Mouse (Mus musculus) liver, embryonic 13.5 days (tissue): Measurements from ENCODE around the gene Hoxd10. TPM values are rescaled to one million over a fixed set of nuclear protein-coding genes. Genes with fewer than 3 reads are reported as not detected.

Source experiments
- ATAC-seq: fragments of 200-750 bp; cut with Nextera tagmentation; 2 replicates; pipeline ENCODE4 v1.8.0; 2017; ENCODE audit warnings: low read depth, mild to moderate bottlenecking, moderate number of reproducible peaks, moderate library complexity
- DNase-seq: peaks from one replicate; pipeline ENCODE4 v3.0.0; 2022
- H3K27ac ChIP-seq: fragments of 300-500 bp; sonication (generic); 2 replicates; pipeline ENCODE4 v1.5.1; 2015; ENCODE audit warnings: moderate library complexity, mild to moderate bottlenecking, inconsistent platforms
- H3K27me3 ChIP-seq: fragments of 300-500 bp; sonication (generic); 2 replicates; pipeline ENCODE4 v1.6.1; 2015; ENCODE audit warnings: mild to moderate bottlenecking, inconsistent platforms
- H3K36me3 ChIP-seq: fragments of 300-500 bp; sonication (generic); 2 replicates; pipeline ENCODE4 v1.6.1; 2015; ENCODE audit warnings: mild to moderate bottlenecking, inconsistent platforms
- H3K4me1 ChIP-seq: fragments of 300-500 bp; sonication (generic); replicated peaks from 2 replicates; pipeline ENCODE4 v1.6.1; 2015; ENCODE audit warnings: inconsistent platforms
- H3K4me2 ChIP-seq: fragments of 300-500 bp; sonication (generic); 2 replicates; pipeline ENCODE4 v1.6.1; 2015; ENCODE audit warnings: inconsistent platforms, mild to moderate bottlenecking, moderate library complexity
- H3K4me3 ChIP-seq: fragments of 300-500 bp; sonication (generic); replicated peaks from 2 replicates; pipeline ENCODE4 v1.5.1; 2015; ENCODE audit warnings: mild to moderate bottlenecking, inconsistent platforms
- H3K9ac ChIP-seq: fragments of 300-500 bp; sonication (generic); 2 replicates; pipeline ENCODE4 v1.6.1; 2015; ENCODE audit warnings: mild to moderate bottlenecking, inconsistent platforms
- H3K9me3 ChIP-seq: fragments of 300-500 bp; sonication (generic); replicated peaks from 2 replicates; pipeline ENCODE4 v1.6.1; 2016; ENCODE audit warnings: inconsistent platforms
- WGBS: fragments of 180-500 bp; shearing (Covaris S2); methylation state at CpG from one replicate; pipeline ENCODE4 v1.1.7; 2015; ENCODE audit not compliant: insufficient replicate concordance; 5-methylcytosine and 5-hydroxymethylcytosine counted together
- polyA plus RNA-seq: library from polyadenylated mRNA; unstranded; fragments of >200 nt; fragmentation: Nextera tagmentation; extraction: Ambion mirVana; gene quantifications from 2 replicates; pipeline ENCODE4 v1.2.1, GENCODE M21; 2015

The Hoxd10 gene
- polyA plus RNA-seq, 1 experiment from 2014 or later = not detected

- H3K9ac ChIP-seq = no peak overlapping the region
- H3K4me2 ChIP-seq = no peak overlapping the region
- H3K27me3 ChIP-seq = peaks cover 100% of the 10 kb centered on the region
- ATAC-seq = no peak
- no peaks in the 10 kb centered on the region for H3K36me3 ChIP-seq
- 13% methylated on average over 22 of the region's 22 CpGs for WGBS
- H3K4me1 ChIP-seq = peaks cover 20% of the 10 kb centered on the region
- DNase-seq = no peak
- no peak overlapping the region for H3K27ac ChIP-seq
- H3K4me3 ChIP-seq = no peak overlapping the region
- H3K9me3 ChIP-seq = no peaks in the 10 kb centered on the region
These were observed 8.9 kb downstream of the Hoxd10 start for GRCm38 (mm10) chr2:74700546-74701112.

DNA sequence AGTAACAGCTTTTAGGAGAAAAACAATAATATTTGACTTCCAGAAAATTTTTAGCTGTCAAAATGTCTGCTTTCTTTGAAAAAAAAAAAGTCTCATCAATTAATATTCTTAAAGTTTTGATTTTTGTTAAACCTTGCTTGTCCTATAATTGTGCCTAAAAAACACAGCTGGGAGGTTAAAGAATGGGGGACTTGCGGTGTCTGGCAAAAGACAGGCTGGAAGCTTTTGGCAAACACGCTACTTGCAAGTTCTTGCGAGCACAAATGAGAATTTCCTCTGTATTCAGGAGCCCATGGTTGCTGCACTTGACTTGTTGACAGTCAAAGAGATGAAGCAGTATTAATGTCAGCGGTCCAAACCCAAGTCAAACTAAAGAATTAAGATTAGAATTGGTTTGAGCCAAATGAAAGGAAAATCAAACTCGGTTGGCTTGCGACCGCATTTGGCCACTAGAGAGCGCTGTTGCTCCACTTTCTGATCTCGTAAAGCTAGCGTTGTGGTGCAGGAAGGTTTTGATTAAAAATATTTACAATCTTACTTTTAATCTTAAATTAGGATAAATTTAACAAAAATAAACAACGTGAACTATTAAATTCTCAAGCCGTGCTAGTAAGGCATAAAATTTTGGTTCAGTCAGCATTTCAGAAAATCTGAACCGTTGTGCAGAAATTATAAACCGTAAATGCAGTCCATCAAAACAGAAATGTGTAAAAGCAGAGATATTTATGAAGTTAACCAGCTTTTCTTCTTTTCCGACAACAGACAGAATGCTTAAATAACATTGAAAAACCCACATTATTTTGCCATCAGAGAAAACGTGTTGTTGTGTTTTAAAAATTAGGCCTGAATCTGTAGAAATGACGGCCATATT lies 10.5 kb downstream of the Hoxd10 start:
- no peak overlapping the region for H3K27ac ChIP-seq
- peak; percentile 17 for DNase-seq

GRCm38 (mm10) chr2:74702820-74703219 lies 11.1 kb downstream of the Hoxd10 start:
- no peak overlapping the region for H3K9ac ChIP-seq
- H3K27me3 ChIP-seq = peaks cover 99% of the 10 kb centered on the region
- H3K4me1 ChIP-seq = peaks cover 20% of the 10 kb centered on the region
- no peak for DNase-seq
- no peak overlapping the region for H3K4me2 ChIP-seq
- no peaks in the 10 kb centered on the region for H3K9me3 ChIP-seq
- H3K4me3 ChIP-seq = no peak overlapping the region
- 26% methylated on average over 6 of the region's 6 CpGs for WGBS
- no peaks in the 10 kb centered on the region for H3K36me3 ChIP-seq
- no peak for ATAC-seq
- no peak overlapping the region for H3K27ac ChIP-seq

More for the DNA sequence above, 10.5 kb downstream of the Hoxd10 start:
- Histone ChIP-seq H3K36me3 (no peaks in the 10 kb centered on the region), H3K9ac (no peak overlapping the region), H3K4me1 (peaks cover 22% of the 10 kb centered on the region), H3K4me2 (no peak overlapping the region), H3K27me3 (peaks cover 99% of the 10 kb centered on the region), H3K4me3 (no peak overlapping the region), H3K9me3 (no peaks in the 10 kb centered on the region)
- ATAC-seq = no peak
- WGBS = 14% methylated on average over 17 of the region's 17 CpGs

DNA sequence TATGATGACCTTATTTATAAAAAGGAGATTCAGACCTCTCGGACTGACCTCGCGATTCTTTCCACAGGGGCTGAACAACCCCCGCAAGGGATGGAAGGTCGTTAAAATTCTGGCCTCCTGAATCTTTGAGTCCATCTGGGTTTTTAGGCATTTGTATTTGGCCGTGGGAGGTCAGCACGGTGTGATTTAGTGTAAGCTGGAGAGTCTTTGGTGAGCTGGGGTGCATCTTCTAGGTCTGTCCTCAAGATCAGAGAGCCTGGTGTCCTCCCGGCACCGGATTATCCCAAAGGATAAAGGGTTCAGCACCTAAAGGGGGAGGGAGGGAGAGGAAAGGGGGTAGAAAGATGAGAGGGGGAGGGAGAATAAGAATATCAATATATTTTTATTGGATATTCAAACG lies 11.6 kb downstream of the Hoxd10 start:
- peaks cover 99% of the 10 kb centered on the region for H3K27me3 ChIP-seq
- no peaks in the 10 kb centered on the region for H3K36me3 ChIP-seq
- no peak overlapping the region for H3K4me2 ChIP-seq
- H3K4me1 ChIP-seq = peaks cover 15% of the 10 kb centered on the region
- no peak overlapping the region for H3K4me3 ChIP-seq
- no peaks in the 10 kb centered on the region for H3K9me3 ChIP-seq
- ATAC-seq (no peak), DNase-seq (no peak)
- 13% methylated on average over 10 of the region's 10 CpGs for WGBS
- H3K9ac ChIP-seq = no peak overlapping the region
- no peak overlapping the region for H3K27ac ChIP-seq

- ATAC-seq (no peak), DNase-seq (no peak)
- Histone ChIP-seq H3K36me3 (no peaks in the 10 kb centered on the region), H3K27me3 (peaks cover 99% of the 10 kb centered on the region), H3K4me2 (no peak overlapping the region), H3K27ac (no peak overlapping the region), H3K9me3 (no peaks in the 10 kb centered on the region), H3K4me1 (peaks cover 13% of the 10 kb centered on the region), H3K4me3 (no peak overlapping the region), H3K9ac (no peak overlapping the region)
- 5% methylated on average over 26 of the region's 26 CpGs for WGBS
These were observed 12.1 kb downstream of the Hoxd10 start for GRCm38 (mm10) chr2:74703720-74704392.

GRCm38 (mm10) chr2:74704393-74704998 lies 12.8 kb downstream of the Hoxd10 start, which contains the start of gene Hoxd8:
Hoxd8 (plus strand) TSS chr2:74704615.
- Histone ChIP-seq H3K4me2 (peak within 1 kb of the TSS; percentile 61), H3K9ac (no peak within 1 kb of the TSS), H3K4me3 (peak within 1 kb of the TSS; percentile 50), H3K36me3 (no peaks in the 10 kb centered on the region), H3K9me3 (no peaks in the 10 kb centered on the region), H3K4me1 (peaks cover 13% of the 10 kb centered on the region), H3K27ac (no peak within 1 kb of the TSS), H3K27me3 (peaks cover 99% of the 10 kb centered on the region)
- no peak for ATAC-seq
- 2% methylated on average over 37 of the region's 52 CpGs for WGBS
- DNase-seq = no peak

- H3K4me3 ChIP-seq = peak overlapping the region; percentile 50
- peak overlapping the region; percentile 61 for H3K4me2 ChIP-seq
- H3K9me3 ChIP-seq = no peaks in the 10 kb centered on the region
- DNase-seq (no peak), ATAC-seq (no peak)
- H3K36me3 ChIP-seq = no peaks in the 10 kb centered on the region
- H3K27me3 ChIP-seq = peaks cover 99% of the 10 kb centered on the region
- no peak overlapping the region for H3K27ac ChIP-seq
- WGBS = 0% methylated on average over 25 of the region's 66 CpGs
- peaks cover 13% of the 10 kb centered on the region for H3K4me1 ChIP-seq
- H3K9ac ChIP-seq = no peak overlapping the region
These were observed 13.3 kb downstream of the Hoxd10 start for GRCm38 (mm10) chr2:74704999-74705466.

DNA sequence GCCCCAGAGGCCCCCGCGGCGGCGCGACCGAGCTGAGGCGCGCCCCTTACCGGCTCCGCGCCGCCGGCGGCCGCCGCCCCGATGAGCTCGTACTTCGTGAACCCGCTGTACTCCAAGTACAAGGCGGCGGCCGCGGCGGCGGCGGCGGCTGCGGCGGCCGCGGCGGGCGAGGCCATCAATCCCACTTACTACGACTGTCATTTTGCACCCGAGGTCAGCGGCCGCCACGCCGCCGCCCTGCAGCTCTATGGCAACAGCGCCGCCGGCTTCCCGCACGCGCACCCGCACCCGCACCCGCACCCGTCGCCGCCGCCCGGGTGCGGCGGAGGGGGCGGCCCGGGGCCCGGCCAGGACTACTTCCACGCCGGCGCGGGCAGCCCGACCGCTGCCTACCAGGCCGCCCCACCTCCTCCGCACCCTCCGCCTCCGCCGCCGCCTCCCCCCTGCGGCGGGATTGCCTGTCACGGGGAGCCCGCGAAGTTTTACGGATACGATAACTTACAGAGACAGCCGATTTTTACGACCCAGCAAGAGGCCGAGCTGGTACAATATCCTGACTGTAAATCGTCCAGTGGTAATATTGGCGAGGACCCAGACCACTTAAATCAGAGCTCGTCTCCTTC lies 13.9 kb downstream of the Hoxd10 start:
- Histone ChIP-seq H3K4me2 (peak overlapping the region; percentile 61), H3K9ac (no peak overlapping the region), H3K9me3 (no peaks in the 10 kb centered on the region), H3K36me3 (no peaks in the 10 kb centered on the region), H3K4me1 (peaks cover 13% of the 10 kb centered on the region), H3K4me3 (peak overlapping the region; percentile 50), H3K27me3 (peaks cover 99% of the 10 kb centered on the region), H3K27ac (no peak overlapping the region)
- DNase-seq (no peak), ATAC-seq (no peak)
- 1% methylated on average over 68 of the region's 85 CpGs for WGBS

- 5% methylated on average over 13 of the region's 13 CpGs for WGBS
- Histone ChIP-seq H3K36me3 (no peaks in the 10 kb centered on the region), H3K9ac (no peak overlapping the region), H3K27ac (no peak overlapping the region), H3K4me1 (peaks cover 13% of the 10 kb centered on the region), H3K4me3 (no peak overlapping the region), H3K27me3 (peaks cover 99% of the 10 kb centered on the region), H3K9me3 (no peaks in the 10 kb centered on the region), H3K4me2 (no peak overlapping the region)
- ATAC-seq (no peak), DNase-seq (no peak)
These were observed 14.8 kb downstream of the Hoxd10 start for GRCm38 (mm10) chr2:74706393-74706960.

- WGBS = 16% methylated on average over 7 of the region's 7 CpGs
- no peak overlapping the region for H3K9ac ChIP-seq
- ATAC-seq (no peak), DNase-seq (no peak)
- no peaks in the 10 kb centered on the region for H3K36me3 ChIP-seq
- peaks cover 99% of the 10 kb centered on the region for H3K27me3 ChIP-seq
- no peak overlapping the region for H3K27ac ChIP-seq
- no peak overlapping the region for H3K4me2 ChIP-seq
- no peak overlapping the region for H3K4me3 ChIP-seq
- no peaks in the 10 kb centered on the region for H3K9me3 ChIP-seq
- H3K4me1 ChIP-seq = peaks cover 13% of the 10 kb centered on the region
These were observed 15.9 kb downstream of the Hoxd10 start for GRCm38 (mm10) chr2:74707599-74707998.
